Mouse (Mus musculus) lung, adult 18-20 months (tissue): ENCODE measurements around the gene Kcnk13.

Experiments used
- DNase-seq, 2 experiments: peaks; one replicate each; pipeline ENCODE4 v3.0.0; 2022; ENCODE audit warnings: mixed read lengths in 2 of 2

Gene Kcnk13

DNA sequence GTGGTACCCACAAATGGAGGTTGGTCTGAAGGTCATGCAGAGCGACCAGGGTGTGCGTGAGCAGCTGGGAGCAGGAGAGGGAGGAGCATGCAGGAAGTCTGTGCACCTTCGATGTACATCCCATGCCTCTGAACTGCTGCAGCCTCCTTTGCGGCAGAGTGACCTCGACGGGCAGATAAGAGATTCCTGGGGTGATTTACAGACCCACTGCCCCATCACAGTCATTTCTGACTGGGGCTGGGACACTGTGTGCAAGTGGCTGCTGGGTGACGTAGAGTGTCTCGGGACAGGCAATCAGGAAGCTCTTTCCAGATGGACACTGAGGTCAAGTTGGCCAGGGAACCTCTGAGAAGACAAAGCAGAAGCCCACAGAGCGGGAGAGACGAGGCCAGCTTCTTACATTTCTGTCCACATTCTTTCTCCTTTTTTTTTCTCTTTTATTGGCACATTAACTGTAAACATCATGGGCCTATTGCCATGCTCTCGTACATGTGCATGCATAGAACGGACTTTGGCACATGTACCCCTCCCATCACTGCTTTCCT is 59.6 kb downstream of the Kcnk13 start:
- DNase-seq = no peak

DNA sequence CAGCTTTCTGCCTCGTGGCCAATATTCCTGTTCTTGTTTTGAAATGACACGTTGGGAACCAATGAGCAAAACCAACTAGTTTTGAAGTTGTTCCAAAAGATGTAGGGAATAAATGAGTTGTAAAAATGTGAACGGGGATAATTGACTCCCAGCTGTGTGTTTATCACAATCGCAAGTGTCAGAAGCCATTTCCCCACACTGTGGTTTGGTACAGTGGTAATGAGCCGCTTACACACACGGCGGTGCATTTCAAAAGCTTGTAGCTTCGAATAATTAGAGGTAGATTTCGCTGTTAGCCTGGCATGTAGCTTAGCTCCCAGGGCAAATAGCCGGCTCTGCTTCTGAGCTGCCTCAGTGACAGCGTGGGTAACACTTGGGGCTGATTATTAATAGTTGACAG is 61.4 kb downstream of the Kcnk13 start:
- DNase-seq = no peak

DNA sequence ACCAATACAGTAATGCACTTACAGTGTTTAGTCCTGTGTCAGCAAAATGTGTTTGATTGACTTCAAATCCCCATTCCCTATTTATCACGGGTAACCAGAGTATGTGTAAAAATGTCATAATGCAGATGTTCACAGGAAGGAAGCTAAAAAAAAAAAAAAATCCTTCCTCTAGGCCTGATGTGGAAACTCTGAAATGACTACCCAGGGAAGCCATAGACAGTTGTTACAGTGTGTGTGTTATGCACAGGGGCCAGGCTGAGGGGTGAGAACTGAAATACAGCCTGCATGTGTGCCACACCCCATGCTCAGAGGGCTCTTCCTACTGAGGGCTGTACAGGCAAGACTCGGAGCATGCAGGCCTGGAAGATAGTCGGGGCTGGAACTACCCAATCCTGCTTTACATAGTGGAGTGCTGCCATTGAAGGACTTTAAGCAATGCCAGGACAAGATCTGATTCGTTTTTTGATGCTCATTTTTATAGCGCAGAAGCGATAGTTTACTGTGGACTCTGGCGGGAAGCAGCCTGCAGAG is 62.5 kb downstream of the Kcnk13 start:
- DNase-seq = no peak

DNA sequence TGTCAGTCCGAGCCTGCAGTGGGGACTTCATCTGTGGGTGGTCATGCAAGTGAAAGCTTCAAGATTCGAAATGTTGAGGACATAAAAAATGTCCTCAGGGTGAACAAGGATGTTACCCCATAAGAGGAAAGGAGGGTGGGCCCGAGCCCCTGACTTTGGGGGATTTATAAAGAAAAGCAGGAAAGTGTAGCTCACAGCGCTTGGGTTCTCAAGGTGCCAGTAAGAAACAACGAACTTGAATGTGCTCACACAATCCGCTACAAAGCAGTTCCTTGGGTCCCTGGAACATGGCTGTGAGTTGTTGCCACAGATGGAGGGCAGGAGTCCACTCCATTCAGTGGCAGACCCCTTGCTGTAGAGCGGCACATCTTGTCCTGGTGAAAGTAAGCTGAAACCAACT is 63.0 kb downstream of the Kcnk13 start:
- no peak for DNase-seq

DNA sequence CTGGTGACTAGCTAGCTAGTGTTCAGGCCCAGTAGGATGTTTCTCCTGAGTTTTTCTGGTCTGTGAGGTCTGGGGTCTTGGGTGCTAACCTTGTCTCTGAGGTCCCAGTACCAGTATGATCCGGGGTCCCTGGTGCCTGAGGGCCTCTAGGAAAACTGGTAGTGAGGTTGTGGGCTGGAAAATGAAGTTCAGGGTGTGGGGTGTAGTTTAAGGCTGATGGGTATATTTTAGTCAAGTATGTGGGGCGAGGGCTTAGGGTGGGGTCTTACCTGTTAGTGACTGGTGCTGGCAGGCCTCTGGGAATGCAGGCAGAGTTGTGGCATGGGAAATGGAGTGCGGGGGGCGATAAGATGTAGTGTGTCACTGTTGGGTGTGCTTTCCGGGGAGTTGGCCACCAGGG is 67.4 kb downstream of the Kcnk13 start:
- DNase-seq = no peak

DNA sequence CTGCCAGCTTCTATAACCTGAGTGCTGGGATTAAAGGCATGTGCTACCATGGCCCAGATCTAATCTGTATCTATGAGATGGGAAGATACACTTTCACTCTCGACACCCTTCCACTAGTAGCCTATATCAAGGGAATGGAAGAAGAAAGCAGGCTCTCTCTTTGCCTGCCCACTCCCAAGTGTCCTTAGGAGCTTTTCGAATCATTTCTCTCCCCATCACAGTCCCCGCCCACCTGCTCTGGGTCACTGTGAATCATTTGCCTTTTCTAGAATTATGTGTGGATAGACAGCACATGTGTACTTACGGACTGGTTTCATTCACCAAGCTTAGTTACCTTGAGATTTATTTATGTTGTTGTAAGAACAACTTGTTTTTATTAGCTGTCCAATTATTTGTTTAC is 68.2 kb downstream of the Kcnk13 start:
- DNase-seq = no peak

DNA sequence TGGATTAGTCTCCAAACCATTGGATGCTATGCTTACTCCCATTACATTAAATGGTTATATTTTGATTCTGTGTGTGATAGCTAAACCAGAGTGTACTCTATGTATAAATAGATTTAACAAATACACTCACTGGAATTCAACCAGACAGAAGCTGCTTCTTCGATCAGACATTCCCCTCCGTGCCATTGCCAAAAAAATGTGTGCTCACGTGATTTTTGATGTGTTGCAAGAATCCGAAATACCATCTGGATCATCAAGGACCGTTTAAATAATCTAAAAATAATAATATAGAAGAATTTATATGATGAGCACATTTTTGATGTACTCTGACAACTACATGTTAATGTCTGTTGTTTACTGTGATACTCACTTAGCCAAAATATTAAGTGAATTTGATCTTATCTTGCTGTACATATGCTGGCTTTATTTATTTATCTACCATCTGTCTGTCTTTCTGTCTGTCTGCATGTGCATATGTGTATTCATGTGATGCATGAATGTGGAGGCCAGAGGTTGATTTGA is 74.5 kb downstream of the Kcnk13 start:
- no peak for DNase-seq

DNA sequence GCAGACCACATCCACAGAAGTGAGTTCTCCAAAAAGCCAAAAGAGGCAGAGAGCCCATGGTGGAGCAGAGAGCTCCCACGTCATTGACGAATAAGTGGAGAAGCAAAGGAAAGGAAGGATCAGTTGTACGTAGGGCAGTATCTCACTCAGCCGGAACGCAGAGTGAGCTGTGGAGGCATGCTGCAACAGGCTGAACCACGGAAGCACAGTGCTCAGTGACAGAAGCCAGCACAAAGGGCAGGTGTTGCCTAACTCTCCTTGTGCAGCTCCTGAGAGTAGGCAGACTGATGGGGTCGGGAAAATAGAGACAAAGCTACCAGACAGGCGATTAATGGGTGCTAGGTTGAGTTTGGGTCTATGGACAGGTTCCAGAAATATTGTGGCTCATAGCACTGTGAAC is 77.8 kb downstream of the Kcnk13 start:
- DNase-seq = no peak

DNA sequence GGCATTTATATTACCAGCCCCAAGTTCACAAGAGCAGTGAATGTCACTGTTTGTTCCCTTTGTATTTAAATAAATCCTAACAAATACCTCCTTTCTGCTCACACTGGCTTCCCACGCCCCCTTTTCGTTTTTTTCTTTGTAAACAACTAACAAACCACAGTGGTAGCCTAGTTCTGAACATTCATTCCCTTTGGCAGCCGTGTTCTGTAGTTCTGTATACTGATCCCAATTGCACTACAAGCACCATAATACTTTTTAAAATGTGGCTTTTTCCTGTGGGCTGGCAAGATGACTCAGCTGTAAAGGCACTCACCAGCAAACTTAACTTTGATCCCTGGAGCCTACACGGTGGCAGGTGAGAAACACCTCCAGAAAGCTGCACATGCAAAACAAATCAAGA is 80.4 kb downstream of the Kcnk13 start:
- DNase-seq = no peak

DNA sequence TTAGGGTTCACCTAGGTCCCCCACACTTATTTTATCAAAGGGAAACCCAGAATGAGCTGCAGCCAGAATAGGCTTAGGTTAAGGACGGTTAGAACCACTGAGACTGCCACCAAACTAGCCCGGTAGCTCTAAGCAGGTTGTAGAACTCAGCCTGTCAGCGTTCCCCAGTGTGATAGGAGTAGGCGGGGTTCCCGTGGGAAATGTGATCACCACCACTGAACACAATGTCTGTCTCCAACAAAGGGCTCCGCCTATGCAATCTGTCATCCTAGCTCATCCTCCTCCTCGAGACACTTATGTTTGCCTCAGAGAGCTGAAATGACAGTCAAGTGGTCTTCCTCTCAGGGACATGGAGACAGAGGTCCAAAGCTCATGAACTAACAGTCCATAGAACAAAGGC is 86.3 kb downstream of the Kcnk13 start:
- no peak for DNase-seq

DNA sequence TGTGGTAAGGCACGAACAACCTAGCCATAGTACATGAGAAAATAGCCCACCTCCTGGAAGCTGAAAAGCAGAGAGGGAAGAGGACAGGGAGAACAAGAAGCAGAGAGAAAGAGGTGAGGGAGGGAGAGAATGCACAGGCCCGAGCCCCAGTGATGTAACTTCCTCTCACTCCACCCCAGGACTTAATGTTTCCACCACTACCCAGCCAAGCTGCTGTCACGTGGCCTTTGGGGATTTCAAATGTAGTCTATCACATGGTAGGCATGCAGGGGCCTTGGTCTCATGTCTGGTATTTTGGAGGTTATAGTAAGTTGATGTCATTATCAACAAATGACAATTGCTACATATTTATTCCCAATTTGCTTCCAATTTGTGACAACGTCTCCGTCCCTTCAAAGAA is 89.3 kb downstream of the Kcnk13 start:
- no peak for DNase-seq

DNA sequence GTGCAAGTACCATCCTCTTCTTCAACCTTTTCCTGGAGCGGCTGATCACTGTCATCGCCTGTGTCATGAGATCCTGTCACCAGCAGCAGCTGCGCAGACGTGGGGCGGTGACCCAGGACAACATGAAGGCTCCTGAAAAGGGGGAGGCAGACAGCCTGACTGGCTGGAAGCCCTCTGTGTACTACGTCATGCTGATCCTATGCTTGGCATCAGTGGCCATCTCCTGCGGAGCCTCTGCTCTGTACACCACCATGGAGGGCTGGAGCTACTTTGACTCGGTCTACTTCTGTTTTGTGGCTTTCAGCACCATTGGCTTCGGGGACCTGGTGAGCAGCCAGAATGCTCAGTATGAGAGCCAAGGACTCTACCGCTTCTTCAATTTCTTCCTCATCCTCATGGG is 96.8 kb downstream of the Kcnk13 start:
- DNase-seq = no peak

DNA sequence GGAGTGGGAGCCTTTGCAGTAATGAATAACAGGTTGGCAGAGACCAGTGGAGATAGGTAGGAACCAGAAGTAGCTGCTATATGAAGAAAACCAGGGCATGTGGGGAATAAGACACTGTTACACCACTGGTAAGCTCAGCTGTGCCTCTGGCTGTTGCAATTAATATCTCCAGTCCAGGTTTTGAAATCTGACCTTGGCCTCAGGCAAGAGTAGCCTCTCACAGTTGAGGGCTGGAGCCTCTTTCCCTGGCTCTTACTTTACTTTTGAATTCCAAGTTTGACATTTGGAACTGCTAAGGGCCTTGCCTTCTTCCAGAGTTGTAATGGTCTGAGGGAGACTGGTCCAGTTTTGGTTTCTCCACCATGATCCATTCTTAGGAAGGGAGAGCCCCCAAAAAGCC is 97.5 kb downstream of the Kcnk13 start:
- DNase-seq = peak in 1 of 2 experiments; percentile 40

DNA sequence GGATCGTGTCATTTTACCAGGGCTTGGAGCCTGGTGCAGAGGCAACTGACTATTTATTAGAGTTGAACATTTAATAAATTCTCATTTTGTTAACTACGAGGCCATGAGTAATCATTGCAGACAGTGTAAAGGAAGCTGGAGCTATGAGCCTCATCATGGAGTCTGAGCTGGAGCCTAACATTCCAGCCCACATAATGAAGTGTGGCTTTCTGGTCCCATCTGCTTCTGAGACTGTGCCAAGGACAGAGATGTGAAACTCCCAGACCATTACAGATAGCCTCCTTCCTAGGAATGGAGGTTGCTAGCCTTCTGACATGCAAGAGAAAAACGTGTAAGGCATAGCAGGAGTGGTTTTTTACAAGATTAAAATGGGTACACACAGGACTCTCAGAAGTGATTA is 98.3 kb downstream of the Kcnk13 start:
- DNase-seq = peak; percentile 28 to 44

DNA sequence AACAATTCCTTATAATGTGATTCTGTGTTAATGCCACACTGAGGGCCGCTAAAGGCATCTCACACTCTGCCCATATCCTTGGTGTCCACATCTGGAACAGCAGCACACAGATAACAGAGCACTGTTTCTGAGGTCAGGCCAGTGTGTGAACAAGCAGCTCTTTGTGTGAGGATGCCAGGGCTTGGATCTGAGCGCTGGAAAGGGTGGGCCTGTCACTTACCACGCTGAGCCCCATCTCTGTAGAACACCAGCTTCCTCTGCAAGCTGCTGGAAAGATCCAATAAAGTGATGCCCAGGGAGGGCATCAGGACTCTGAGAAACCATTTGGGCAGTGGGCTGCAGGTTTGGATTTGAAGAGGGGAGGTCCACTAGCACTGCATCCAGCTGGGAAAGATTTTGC is 100.8 kb downstream of the Kcnk13 start:
- DNase-seq = no peak

DNA sequence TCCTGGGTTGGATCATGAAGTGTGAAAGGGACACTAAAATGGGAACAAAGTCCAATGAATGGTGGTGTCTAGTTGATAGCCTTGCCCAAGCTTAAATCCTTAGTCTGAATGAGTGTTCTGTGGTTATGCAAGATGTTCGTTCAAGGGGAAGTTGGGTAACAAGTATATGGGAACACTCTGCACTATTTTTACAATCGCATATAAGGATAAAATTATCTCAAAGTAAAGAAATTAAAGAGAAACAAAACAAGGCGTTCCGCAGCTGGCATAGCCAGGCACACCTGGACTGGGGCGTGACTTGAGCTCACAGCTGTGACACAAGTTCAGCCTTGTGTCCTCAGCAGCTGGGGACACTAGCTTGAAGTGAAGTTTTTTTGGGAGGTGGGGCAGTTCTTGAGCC is 103.2 kb downstream of the Kcnk13 start:
- DNase-seq = peak in 1 of 2 experiments; percentile 18

DNA sequence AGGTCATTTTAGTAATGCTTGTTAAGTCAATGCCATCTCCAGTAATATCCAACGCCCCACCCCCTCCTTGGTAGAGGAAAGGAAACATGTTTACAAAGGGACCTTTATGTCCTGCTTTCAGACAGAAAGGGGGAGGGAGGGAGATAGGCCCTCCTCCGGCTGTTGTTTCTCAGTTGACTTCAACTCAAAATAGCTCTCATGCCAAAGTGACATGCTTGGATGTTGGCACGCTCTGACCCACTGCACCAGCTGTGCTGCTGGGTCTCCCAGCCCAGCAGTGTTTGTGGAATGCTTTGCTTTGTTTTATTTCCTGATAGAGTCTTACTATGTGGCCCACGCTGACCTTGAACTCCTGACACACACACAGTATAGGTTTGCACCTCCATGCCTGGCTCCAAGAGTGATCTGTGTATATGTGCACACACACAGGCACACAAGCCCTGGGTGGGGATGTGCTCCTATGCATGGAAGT is 108.9 kb downstream of the Kcnk13 start:
- DNase-seq = no peak

DNA sequence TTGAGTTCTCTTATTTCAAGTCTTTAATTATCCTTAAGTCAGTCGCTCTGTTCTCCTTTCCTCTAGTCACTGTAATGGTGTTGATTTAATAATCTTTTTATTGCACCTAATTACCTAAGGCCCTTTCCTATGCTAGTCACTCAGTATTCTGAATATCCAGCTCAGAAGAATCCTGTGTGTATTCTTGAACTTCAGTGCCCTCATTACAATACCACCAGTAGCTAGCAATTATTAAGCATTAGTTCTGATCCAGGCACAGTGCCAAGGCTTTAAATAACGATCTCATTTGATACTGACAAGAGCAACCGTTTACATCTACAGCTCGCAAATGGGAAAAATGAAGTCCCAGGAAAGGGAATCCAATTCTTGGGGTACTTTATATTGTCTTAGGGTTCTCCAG is 111.4 kb downstream of the Kcnk13 start:
- DNase-seq = no peak

DNA sequence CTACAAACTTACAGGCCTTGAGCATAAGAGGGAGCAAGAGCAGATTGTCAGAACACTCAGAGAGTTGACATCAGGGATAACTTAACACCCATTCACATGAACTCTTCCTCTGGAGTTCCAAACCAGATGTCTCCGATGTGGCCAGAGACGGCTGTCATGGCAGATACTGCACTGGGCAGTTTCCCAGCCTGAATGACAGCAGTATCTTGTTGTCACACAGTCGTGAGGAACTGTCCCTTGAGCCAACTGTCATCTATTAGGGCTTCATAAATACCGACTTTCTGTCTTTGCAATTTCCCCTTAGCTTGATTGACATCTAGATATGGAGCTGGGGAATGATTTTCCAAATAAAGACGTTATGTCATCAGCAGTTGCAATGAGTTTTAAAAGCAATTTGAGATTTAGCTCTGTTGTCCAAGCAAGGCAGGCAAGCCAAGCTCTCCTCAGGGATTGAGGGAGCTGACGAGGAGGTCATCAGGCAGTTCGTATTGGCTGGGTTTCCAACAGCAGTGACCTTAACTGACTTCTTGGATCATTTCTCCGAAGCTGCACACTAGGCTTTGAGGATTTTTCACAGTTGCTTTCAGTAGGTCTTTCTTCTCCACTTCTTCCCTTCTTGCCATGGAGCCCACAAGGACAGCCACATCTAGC is 115.5 kb downstream of the Kcnk13 start:
- DNase-seq = peak in 1 of 2 experiments; percentile 20

DNA sequence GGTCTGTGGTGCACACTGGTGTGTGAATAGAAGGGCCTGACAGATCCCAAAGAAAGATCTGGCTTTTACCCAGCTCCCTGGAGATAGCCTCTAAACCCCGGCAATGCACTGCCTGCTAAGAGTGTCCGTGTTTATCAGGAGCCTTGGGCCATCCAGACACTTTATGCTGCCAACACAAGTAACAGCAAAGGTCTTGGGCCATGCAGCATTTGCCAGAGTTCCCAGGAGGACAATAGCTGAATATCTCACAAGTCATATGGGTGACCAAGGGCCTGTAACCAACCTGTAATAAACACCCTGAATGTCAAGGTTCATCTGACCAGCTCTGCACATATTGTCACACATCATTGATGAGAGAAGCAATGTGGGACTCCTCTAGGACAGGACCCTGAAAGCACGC is 123.7 kb downstream of the Kcnk13 start:
- no peak for DNase-seq

DNA sequence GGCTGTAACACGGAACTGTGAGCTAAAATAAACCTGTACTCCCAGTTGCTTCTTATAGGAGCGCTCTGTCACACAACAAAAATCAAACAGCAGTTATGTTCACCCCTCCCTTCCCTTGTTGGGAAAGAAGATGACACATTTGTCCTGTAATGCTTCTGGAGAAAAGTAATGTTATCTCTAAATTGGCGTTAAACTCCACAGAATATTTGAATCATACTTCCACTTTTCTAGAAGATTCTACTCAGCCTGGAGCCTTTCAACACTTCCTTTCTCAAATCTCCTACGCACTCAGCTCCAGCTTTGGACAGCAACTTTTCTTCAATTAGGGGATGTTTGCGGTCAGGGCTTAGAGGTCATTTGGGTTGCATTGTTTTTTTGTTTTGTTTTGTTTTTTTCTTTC is 125.0 kb downstream of the Kcnk13 start:
- no peak for DNase-seq

DNA sequence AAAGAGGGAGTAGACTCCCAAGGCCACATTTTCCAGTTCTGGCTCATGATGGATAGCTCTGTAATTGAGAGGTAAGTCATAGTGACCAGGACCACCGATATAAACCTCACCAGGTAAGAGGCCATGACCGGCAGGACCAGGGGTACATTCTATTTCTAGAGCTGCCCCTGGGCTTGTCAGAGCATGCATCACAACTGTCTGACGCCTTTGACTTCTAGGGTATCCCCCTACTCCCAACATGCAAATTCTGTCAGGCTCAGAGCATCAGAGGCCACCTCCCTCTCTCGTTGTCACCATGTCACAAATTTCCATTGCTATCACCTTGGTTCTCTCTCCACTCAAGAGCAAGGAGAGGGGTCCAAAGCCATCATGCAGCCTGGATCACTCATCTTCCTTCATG is 126.5 kb downstream of the Kcnk13 start:
- DNase-seq = no peak

DNA sequence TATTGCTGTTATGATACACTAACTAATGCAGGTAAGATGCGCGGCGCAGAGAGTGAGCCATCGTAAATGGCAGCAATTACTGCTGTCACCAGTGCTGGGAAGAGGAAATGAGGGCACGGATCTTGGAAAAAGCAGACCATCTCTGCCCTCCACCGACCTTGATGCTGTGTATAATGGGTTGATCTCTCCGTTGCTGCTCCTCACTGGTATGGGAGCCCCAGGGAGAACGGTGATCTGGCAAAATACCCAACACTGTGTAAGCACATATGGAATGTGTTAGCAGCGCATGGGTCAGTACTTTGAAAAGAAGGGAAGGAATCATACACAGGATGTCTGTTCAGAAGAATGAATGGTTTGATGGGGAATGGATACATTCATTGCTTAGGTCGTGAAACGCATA is 128.7 kb downstream of the Kcnk13 start:
- no peak for DNase-seq

DNA sequence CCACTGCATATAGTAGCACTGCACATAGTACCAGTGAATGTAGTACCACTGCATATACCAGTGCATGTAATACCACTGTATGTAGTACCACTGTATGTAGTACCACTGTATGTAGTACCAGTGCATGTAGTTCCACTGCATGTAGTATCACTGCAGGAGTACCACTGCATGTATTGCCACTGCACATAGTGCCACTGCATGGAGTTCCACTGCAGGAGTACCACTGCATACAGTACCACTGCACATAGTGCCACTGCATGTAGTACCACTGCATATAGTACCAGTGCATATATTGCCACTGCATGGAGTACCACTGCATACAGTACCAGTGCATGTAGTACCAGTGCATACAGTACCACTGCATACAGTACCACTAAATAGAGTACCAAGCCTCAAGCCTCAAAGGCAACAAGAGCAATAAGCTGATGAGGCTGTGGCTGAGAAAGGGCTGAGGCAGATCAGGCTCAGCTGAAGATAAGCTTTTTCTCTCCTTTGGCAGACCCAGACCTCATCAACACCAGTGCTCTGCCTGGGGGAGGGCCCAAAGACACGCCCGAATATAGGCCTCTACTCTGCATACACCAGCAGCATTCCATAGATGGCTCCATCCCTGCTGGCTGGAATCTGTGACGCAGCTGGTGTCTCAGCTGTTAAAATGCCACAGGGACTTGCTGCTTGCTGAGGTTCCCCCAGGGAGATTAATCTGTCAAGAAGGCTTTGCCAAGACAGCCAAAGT is 135.8 kb downstream of the Kcnk13 start:
- DNase-seq = no peak
